Mouse (Mus musculus) gastrocnemius, postnatal 10 days (tissue): ENCODE results near the gene Gucd1. TPM values are rescaled to one million over a fixed set of nuclear protein-coding genes. Genes with fewer than 3 reads are reported as not detected.
"Not testable (repeated sequence)": the region's sequence is repeated elsewhere in the genome, so short reads cannot be mapped to it uniquely, and the experiment has no call there.

Experiments
- DNase-seq: peaks from one replicate; pipeline ENCODE4 v3.0.0; 2021; ENCODE audit warnings: mixed read lengths
- long read RNA-seq, 2 experiments: library from polyadenylated mRNA; stranded (forward); transcript quantifications; one replicate each; pipeline ENCODE4 v2.0.0; 2021
- total RNA-seq, 2 experiments: library from RNA; stranded (reverse); gene quantifications; 2 replicates each; pipeline ENCODE4 v1.2.3; 2021

Gucd1 gene
- total RNA-seq: 10 to 100 TPM; 46.9 to 47.5 TPM
- long read RNA-seq, experiment 1, transcript Gucd1-201 (6 exons, 3,500 nt): major isoform, 127 of 152 reads
- long read RNA-seq, experiment 1, partial matches to known transcripts: 5 of 152 reads
- long read RNA-seq, experiment 1, other reads (novel, unspliced or antisense): 19 of 152 reads
- long read RNA-seq, experiment 2, transcript Gucd1-201 (6 exons, 3,500 nt): major isoform, 91 of 116 reads
- long read RNA-seq, experiment 2, partial matches to known transcripts: 6 of 116 reads
- long read RNA-seq, experiment 2, other reads (novel, unspliced or antisense): 19 of 116 reads

- peak; percentile 96 for DNase-seq
These were observed at the start of gene Gucd1 for GRCm38 (mm10) chr10:75517758-75518143. Gene Gucd1 (minus strand): TSS chr10:75517972.

- not testable (repeated sequence) for DNase-seq
These were observed 49.0 kb upstream of the Gucd1 start for GRCm38 (mm10) chr10:75566765-75567164.

GRCm38 (mm10) chr10:75566321-75566720 is 48.5 kb upstream of the Gucd1 start:
- DNase-seq: no peak

GRCm38 (mm10) chr10:75565906-75566305 is 48.1 kb upstream of the Gucd1 start:
- DNase-seq: no peak

GRCm38 (mm10) chr10:75565436-75565835 is 47.7 kb upstream of the Gucd1 start:
- no peak for DNase-seq

DNA sequence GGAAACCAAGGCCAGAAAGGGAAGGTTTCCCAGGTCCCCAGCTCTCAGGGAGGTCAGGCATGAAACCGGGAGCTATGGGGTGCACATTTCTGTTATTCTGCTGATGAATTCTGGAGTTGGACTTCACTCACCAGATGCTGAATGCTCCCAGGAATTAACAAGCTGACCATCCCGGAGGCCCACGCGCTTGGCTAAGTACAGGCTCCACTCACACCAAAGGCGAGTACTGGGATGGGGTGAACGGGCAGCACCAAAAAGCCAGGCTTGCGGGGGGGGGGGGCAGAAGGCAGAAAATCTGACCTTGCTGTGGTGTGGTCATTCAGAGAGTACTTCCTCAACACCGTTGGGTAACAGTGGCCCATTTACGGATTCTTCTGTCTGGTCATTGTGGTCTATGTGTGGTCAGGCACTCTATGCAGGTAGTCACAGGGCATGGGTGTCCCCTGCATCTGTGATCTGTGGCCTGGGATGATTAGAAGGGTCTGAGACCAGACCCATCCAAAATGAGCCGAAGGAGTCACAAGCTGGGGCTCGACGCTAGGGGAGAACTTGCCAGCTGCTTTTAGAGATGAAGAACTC is 47.0 kb upstream of the Gucd1 start:
- no peak for DNase-seq

DNA sequence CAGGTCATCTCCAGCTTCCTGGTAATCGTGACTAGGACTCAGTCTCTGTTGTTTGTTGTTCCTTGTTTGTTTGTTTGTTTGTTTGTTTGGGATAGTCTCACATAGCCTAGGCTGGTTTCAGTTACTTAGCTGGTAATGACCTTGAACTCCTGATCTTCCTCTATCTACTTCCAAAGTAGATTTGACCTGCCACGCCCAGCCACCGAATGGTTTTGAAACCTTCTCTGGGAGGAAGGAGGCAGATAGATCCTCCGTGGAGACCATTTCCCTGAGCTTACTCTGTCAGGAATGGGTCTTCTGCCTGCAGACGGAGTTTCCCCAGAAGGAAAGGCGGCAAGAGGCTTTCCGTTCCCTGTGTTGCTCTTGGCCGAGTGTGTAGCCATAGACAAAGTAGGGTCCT is 44.8 kb upstream of the Gucd1 start:
- DNase-seq: no peak

DNA sequence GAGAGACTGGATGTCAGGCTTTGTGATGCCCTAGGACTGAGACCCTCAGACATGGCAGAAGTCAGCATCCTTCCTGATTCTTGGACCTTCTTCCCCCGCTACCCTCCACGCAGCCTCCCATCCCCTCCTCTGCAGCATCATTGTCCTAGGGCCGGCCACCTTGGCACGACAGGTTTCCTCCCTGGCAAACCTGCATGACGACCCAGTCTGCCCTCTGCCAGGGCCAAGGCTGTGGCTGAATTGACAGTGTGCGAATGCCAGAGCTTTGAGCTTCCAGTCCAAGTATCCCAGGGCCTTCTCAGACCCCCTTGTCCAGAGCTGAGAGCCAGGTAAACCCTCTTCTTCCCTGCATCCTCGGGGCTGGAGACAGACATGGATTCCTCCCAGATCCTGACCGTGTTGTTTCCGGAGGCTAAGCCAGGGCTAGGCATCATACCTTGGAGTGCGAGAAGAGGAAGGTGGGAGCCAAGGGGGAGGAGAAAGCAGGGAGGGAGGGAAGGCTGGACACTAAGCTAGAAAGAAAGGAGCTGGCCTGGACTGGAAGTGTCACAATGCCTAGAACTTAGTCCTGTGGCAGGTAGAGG is 43.4 kb upstream of the Gucd1 start, which contains the start of gene Ggt1:
Ggt1 (plus strand) TSS at position 534 of the 584 bp plus-strand sequence.
- DNase-seq: no peak

GRCm38 (mm10) chr10:75560549-75560899 is 42.8 kb upstream of the Gucd1 start:
- no peak for DNase-seq

DNA sequence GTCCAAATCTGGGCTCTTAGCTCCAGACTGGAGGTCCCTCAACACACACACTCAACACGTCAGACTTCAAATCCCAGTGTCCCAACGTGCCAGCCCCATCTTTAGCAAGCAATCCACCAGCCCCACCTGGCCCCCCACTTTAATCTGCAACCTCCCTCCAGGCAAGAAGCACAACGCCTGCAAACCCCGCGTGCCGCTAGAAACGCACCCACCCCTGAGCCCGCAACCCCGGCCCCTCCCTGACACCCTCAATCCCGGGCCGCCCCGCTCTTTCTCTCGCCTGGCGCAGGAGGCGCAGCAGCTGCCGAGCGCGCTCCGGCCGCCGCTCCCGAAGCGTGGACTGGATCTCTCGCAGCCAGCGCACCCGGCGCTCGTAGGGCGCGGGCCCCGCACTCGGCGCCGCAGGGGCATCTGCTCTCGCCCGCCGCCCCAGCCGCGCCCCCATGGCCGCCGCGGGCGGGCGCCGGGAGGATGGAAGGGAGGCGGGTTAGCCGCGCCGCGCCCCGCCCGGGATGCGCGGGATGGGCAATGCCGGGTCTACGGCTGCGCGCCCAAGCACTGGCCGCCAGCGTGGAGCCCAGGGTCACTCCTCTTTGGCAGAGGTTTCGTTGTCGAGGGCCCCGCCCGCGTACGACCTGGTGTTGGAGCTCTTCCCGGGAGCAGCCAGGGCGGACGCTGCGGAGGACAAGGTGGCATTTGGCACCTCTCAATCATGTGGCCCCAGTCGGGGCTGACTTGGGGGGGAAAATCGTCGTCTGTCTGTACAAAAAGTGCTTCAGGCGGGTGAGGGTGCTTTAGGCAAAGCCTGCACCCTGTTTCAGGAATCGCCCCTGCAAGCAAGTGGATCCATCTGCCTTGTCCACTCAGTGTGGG is 42.1 kb upstream of the Gucd1 start, which contains the start of gene Lrrc75b:
Lrrc75b (minus strand) TSS at position 655 of the 873 bp plus-strand sequence.
- DNase-seq: peak; percentile 53

DNA sequence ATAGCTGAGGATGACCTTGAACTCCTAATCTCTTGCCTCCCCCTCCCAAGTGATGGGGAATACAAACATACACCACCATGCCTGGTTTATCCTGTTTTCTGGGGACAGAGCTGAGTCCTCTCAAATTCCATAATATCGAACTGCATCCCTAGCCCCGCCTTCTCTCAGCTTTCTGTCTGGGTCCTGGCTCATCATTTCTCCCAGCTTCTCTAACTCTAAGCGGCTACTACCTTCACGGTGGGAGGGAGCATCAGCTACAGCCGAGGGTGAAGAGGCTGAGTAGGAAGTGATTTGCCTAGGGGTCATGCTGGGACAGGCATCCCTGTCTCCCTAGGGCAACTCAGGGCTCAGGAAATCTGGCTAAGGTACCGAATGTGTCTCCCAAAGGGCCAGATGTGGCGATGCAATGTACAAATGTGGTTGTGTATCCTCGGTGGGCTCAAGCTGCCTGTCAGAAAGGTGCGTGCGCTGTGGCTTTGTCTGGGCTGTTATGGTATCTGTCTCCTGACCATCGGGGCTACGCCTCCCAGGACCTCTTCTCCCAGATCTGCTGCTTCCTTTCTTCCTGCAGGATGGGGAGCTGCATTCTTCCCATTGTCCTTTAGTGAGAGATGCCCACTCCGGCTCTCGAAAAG is 41.4 kb upstream of the Gucd1 start:
- DNase-seq: no peak

- no peak for DNase-seq
These were observed 40.7 kb upstream of the Gucd1 start for GRCm38 (mm10) chr10:75558515-75558914.

GRCm38 (mm10) chr10:75556026-75556425 is 38.3 kb upstream of the Gucd1 start:
- peak; percentile 42 for DNase-seq

DNA sequence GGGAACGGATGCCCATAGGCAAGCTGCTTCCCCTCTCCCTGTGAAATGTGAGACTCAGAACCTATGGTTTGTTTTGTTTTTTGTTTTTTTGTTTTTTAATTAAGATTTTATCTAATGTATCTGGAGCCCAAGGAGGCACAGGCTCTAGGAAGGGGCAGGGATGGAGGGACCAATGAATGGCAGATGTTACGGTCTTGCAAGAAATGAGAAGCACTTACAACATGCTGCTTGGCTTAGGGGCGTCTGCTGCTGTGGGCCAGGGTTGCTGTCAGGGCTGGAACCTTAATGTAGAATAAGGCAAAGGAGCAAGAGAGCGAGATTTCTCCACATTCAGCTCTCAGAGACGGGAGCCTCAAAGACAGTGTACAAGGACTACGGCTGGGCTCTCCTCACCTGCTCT is 37.8 kb upstream of the Gucd1 start:
- DNase-seq: no peak

DNA sequence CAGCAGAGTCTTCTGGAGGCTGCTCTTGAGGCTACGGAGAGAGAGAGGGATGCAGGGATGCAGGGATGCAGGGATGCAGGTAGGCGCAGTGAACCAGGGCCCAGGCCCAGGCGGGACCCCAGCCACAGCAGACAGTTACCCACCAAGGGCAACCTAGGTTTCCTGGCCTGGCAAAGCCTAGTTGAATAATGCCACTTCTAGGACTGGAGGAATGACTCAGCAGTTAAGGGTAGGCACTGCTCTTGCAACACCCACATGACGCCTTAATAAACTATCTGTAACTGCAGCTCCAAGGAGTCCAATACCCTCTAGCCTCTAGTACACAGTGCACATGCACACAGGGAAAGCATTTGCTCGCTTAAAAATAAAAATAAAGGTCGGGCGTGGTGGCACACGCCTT is 36.3 kb upstream of the Gucd1 start:
- DNase-seq: no peak

DNA sequence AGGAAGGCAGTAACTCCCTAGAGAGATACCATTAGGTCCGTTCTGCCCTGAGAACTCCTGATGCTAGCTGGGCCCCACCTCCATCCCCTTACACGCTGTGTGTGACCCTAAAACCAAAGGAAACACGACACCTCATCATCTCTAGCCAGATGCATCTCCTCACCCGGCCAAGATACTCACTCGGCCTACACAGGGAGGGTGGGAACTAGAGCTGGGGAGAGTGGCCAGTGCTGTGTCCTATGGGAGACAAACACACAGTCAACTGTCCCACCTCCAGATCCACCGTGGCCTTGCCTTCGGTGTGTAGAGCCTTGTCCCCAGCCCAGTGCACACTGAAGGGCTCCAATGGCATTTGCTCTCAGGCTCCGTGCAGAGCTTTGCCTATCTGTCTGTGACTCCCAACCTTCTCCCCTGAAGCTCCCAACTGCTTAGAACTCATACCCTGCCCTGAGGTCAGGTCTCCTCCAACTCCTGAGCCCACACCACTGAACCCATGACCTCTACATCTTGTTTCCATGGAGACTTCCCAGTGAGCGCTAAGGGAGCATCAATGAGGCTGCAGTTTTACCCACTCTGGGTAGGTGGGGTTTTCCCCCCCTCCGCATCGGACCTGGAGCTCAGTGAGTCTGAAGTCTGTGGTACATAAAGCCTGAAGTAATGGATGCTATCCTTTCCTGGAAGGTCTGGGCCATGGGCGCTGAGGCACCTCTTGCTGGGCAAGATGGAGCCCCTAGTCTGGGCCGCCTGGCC is 35.1 kb upstream of the Gucd1 start:
- no peak for DNase-seq

GRCm38 (mm10) chr10:75552106-75552505 is 34.3 kb upstream of the Gucd1 start:
- DNase-seq: no peak

- DNase-seq: no peak
These were observed 33.4 kb upstream of the Gucd1 start for GRCm38 (mm10) chr10:75551175-75551574.

DNA sequence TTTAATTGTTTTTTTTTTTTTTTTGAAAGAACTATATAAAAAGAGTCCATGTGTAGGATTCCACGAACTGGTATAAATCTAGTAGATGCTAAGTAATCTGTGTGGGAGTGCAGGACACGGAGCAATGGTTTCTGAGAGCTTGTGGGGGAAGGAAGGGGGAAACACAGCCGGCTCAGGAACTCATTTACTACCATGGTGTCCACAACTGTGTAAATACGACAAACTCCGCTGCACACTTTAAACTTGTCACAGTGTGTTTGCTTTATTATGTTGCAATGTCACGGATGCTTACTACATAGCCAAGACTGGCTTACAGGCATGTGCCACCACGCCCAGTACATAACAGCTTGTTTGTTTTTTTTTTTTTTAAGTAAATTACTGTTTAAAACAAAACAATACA is 32.1 kb upstream of the Gucd1 start:
- DNase-seq: no peak

DNA sequence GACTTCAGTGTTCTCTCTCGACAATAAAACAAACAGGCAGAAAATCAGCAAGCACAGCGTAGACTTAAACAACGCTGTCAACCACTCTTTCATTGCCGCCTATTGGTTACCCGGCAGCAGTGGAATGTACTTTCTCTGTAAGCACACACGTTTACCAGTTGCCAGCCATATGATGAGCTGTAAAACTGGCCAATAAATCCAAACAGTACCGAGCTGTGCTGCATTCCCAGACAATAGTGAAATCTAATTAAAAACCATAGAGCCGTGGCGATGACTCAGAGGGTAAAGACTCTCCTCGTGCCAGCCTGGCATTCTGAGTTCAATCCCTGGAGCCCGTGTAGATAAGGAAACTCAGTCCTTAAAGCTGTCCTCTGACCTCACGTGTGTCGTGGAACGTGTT is 30.7 kb upstream of the Gucd1 start:
- no peak for DNase-seq

- no peak for DNase-seq
These were observed 30.1 kb upstream of the Gucd1 start for GRCm38 (mm10) chr10:75547901-75548300.
